Mouse (Mus musculus): Measurements from ENCODE around the gene P2rx3. TPM values are rescaled to one million over a fixed set of nuclear protein-coding genes. Genes with fewer than 3 reads are reported as not detected.
A peak's percentile ranks its signal among the peaks of the same experiment; 100 is the strongest.

Gene P2rx3
- polyA plus RNA-seq, 1 experiment, result 0.30 TPM

GRCm38 (mm10) chr2:85036507-85037046 is 685 bp downstream of the P2rx3 start:
- TF ChIP-seq CTCF (IDR thresholded peaks at IDR 0.05; ENCODE audit: control insufficient read depth, insufficient read depth, insufficient read length) (no peak), CEBPB (IDR thresholded peaks at IDR 0.05; ENCODE audit: low read depth) (no peak), MYOG (IDR thresholded peaks at IDR 0.05; ENCODE audit: control insufficient read depth, extremely low read depth, insufficient read length) (no peak), FOSL1 (IDR thresholded peaks at IDR 0.05; ENCODE audit: insufficient read depth, low read length, poor library complexity, severe bottlenecking) (no peak), MAX (IDR thresholded peaks at IDR 0.05) (no peak), USF1 (IDR thresholded peaks at IDR 0.05; ENCODE audit: low read depth) (no peak), MYOD1 (IDR thresholded peaks at IDR 0.05; ENCODE audit: control insufficient read depth, insufficient read length, low read depth) (no peak)
- H3K27me3 ChIP-seq (ENCODE audit: control insufficient read depth, insufficient read depth, insufficient read length), result no peaks in the 10 kb centered on the region
- H3ac ChIP-seq (ENCODE audit: control insufficient read depth, insufficient read length, low read depth), result peak overlapping the region; percentile 62
- H3K4me3 ChIP-seq (ENCODE audit: insufficient read depth, poor library complexity, severe bottlenecking), result peak overlapping the region; percentile 98
- peaks cover 38% of the 10 kb centered on the region for H3K79me3 ChIP-seq (ENCODE audit: low read depth)
- H3K36me3 ChIP-seq (ENCODE audit: control insufficient read depth, insufficient read depth), result peaks cover 39% of the 10 kb centered on the region
- peaks cover 44% of the 10 kb centered on the region for H3K79me2 ChIP-seq (ENCODE audit: control insufficient read depth, insufficient read depth)

GRCm38 (mm10) chr2:85034169-85034568 is 3.1 kb downstream of the P2rx3 start:
- Histone ChIP-seq H3K79me3 (ENCODE audit: low read depth) (peaks cover 18% of the 10 kb centered on the region), H3ac (ENCODE audit: control insufficient read depth, insufficient read length, low read depth) (no peak overlapping the region), H3K27me3 (ENCODE audit: control insufficient read depth, insufficient read depth, insufficient read length) (peaks cover 6% of the 10 kb centered on the region), H3K36me3 (ENCODE audit: control insufficient read depth, insufficient read depth) (peaks cover 15% of the 10 kb centered on the region), H3K79me2 (ENCODE audit: control insufficient read depth, insufficient read depth) (peaks cover 20% of the 10 kb centered on the region), H3K4me3 (ENCODE audit: insufficient read depth, poor library complexity, severe bottlenecking) (no peak overlapping the region)
- no peak for TF ChIP-seq CEBPB (IDR thresholded peaks at IDR 0.05; ENCODE audit: low read depth)
- no peak for TF ChIP-seq MYOG (IDR thresholded peaks at IDR 0.05; ENCODE audit: control insufficient read depth, extremely low read depth, insufficient read length)
- no peak for TF ChIP-seq FOSL1 (IDR thresholded peaks at IDR 0.05; ENCODE audit: insufficient read depth, low read length, poor library complexity, severe bottlenecking)
- no peak for TF ChIP-seq USF1 (IDR thresholded peaks at IDR 0.05; ENCODE audit: low read depth)
- no peak for TF ChIP-seq CTCF (IDR thresholded peaks at IDR 0.05; ENCODE audit: control insufficient read depth, insufficient read depth, insufficient read length)
- no peak for TF ChIP-seq MAX (IDR thresholded peaks at IDR 0.05)
- no peak for TF ChIP-seq MYOD1 (IDR thresholded peaks at IDR 0.05; ENCODE audit: control insufficient read depth, insufficient read length, low read depth)

GRCm38 (mm10) chr2:85033121-85033520 is 4.1 kb downstream of the P2rx3 start:
- Histone ChIP-seq H3K79me2 (ENCODE audit: control insufficient read depth, insufficient read depth) (peaks cover 10% of the 10 kb centered on the region), H3ac (ENCODE audit: control insufficient read depth, insufficient read length, low read depth) (no peak overlapping the region), H3K36me3 (ENCODE audit: control insufficient read depth, insufficient read depth) (peaks cover 5% of the 10 kb centered on the region), H3K4me3 (ENCODE audit: insufficient read depth, poor library complexity, severe bottlenecking) (no peak overlapping the region), H3K79me3 (ENCODE audit: low read depth) (peaks cover 9% of the 10 kb centered on the region), H3K27me3 (ENCODE audit: control insufficient read depth, insufficient read depth, insufficient read length) (peaks cover 6% of the 10 kb centered on the region)
- TF ChIP-seq MYOG (IDR thresholded peaks at IDR 0.05; ENCODE audit: control insufficient read depth, extremely low read depth, insufficient read length) (no peak), CTCF (IDR thresholded peaks at IDR 0.05; ENCODE audit: control insufficient read depth, insufficient read depth, insufficient read length) (no peak), MAX (IDR thresholded peaks at IDR 0.05) (no peak), MYOD1 (IDR thresholded peaks at IDR 0.05; ENCODE audit: control insufficient read depth, insufficient read length, low read depth) (no peak), CEBPB (IDR thresholded peaks at IDR 0.05; ENCODE audit: low read depth) (no peak), USF1 (IDR thresholded peaks at IDR 0.05; ENCODE audit: low read depth) (no peak), FOSL1 (IDR thresholded peaks at IDR 0.05; ENCODE audit: insufficient read depth, low read length, poor library complexity, severe bottlenecking) (no peak)

GRCm38 (mm10) chr2:85030989-85031388 is 6.3 kb downstream of the P2rx3 start:
- no peak overlapping the region for H3K4me3 ChIP-seq (ENCODE audit: insufficient read depth, poor library complexity, severe bottlenecking)
- no peak for TF ChIP-seq MYOG (IDR thresholded peaks at IDR 0.05; ENCODE audit: control insufficient read depth, extremely low read depth, insufficient read length)
- TF ChIP-seq CTCF (IDR thresholded peaks at IDR 0.05; ENCODE audit: control insufficient read depth, insufficient read depth, insufficient read length), result no peak
- TF ChIP-seq USF1 (IDR thresholded peaks at IDR 0.05; ENCODE audit: low read depth), result no peak
- no peak for TF ChIP-seq MYOD1 (IDR thresholded peaks at IDR 0.05; ENCODE audit: control insufficient read depth, insufficient read length, low read depth)
- no peak for TF ChIP-seq FOSL1 (IDR thresholded peaks at IDR 0.05; ENCODE audit: insufficient read depth, low read length, poor library complexity, severe bottlenecking)
- no peak for TF ChIP-seq CEBPB (IDR thresholded peaks at IDR 0.05; ENCODE audit: low read depth)
- no peaks in the 10 kb centered on the region for H3K36me3 ChIP-seq (ENCODE audit: control insufficient read depth, insufficient read depth)
- H3K79me2 ChIP-seq (ENCODE audit: control insufficient read depth, insufficient read depth), result no peaks in the 10 kb centered on the region
- no peaks in the 10 kb centered on the region for H3K79me3 ChIP-seq (ENCODE audit: low read depth)
- H3ac ChIP-seq (ENCODE audit: control insufficient read depth, insufficient read length, low read depth), result no peak overlapping the region
- H3K27me3 ChIP-seq (ENCODE audit: control insufficient read depth, insufficient read depth, insufficient read length), result peaks cover 13% of the 10 kb centered on the region

- Histone ChIP-seq H3K27me3 (ENCODE audit: control insufficient read depth, insufficient read depth, insufficient read length) (peaks cover 13% of the 10 kb centered on the region), H3K79me2 (ENCODE audit: control insufficient read depth, insufficient read depth) (no peaks in the 10 kb centered on the region), H3K4me3 (ENCODE audit: insufficient read depth, poor library complexity, severe bottlenecking) (no peak overlapping the region), H3K79me3 (ENCODE audit: low read depth) (no peaks in the 10 kb centered on the region), H3ac (ENCODE audit: control insufficient read depth, insufficient read length, low read depth) (no peak overlapping the region), H3K36me3 (ENCODE audit: control insufficient read depth, insufficient read depth) (no peaks in the 10 kb centered on the region)
- TF ChIP-seq USF1 (IDR thresholded peaks at IDR 0.05; ENCODE audit: low read depth) (no peak), MAX (IDR thresholded peaks at IDR 0.05) (no peak), MYOD1 (IDR thresholded peaks at IDR 0.05; ENCODE audit: control insufficient read depth, insufficient read length, low read depth) (no peak), CTCF (IDR thresholded peaks at IDR 0.05; ENCODE audit: control insufficient read depth, insufficient read depth, insufficient read length) (no peak), CEBPB (IDR thresholded peaks at IDR 0.05; ENCODE audit: low read depth) (no peak), MYOG (IDR thresholded peaks at IDR 0.05; ENCODE audit: control insufficient read depth, extremely low read depth, insufficient read length) (no peak), FOSL1 (IDR thresholded peaks at IDR 0.05; ENCODE audit: insufficient read depth, low read length, poor library complexity, severe bottlenecking) (no peak)
Observed at GRCm38 (mm10) chr2:85029897-85030296, 7.4 kb downstream of the P2rx3 start.

Measured in C2C12 (cell line).